Mouse (Mus musculus): Measurements from ENCODE around the gene Kcnq1. TPM values are rescaled to one million over a fixed set of nuclear protein-coding genes. Genes with fewer than 3 reads are reported as not detected.

The Kcnq1 gene
- total and polyA plus RNA-seq, 3 experiments: not detected

DNA sequence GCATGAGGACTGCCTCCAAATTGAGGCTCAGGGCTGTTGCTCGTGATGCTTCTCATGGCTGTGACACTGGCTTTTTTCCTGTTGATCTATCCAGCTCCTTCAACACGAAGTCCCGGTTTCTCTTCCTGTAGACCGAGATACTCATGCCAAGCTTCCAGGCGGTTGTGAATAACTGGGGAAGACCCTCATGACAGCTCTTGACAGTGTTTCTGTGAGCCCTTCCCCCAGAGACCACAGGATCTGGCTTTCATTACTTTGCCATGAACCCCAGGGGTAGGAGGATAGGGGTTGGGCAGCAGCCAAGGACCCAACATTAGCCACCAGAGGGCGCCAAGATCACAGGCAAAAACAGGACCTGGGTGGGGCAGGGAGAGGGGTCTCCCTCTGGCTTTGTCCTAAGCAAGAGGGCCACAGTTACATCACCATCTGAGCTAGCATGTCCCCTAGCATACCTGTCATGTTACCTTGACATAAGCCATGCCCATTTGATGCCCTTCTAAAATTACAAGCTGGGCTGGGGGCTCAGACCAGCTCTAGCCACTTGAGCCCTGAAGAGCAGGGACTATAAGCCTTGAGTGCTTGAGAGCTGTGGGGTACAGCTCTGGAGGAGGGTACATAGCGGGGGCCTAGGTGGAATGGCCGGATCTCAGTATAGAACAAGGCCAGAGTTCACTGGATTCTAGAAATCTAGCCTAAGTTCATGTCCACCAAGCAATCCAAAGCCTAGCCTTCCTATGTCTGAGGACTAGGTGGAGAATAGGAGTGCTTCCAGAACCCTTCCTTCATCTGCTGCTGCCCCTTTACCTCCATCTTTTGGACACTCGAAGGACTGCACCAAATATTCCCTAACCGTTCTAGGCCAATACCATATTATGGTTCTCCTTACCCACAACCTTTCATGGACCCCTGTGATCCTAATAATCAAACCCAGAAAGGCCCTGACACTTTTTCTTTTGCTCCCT lies 11.3 kb upstream of the Kcnq1 start, which contains the start of gene Trpm5:
Trpm5 (minus strand) TSS at position 51 of the 962 bp plus-strand sequence.
- Histone ChIP-seq H3K9ac (ENCODE audit: insufficient read depth, low read depth) (no peak within 1 kb of the TSS), H3K4me2 (ENCODE audit: insufficient read depth, low read depth, poor library complexity, severe bottlenecking) (no peak within 1 kb of the TSS), H3K79me2 (replicated peaks; ENCODE audit: control insufficient read depth, extremely low read depth, insufficient read depth, poor library complexity, severe bottlenecking) (no peaks in the 10 kb centered on the region), H3K4me3 (replicated peaks in 1 of 3; ENCODE audit: low read depth in 2 of 3, low read length in 2 of 3, poor library complexity in 1 of 3) (no peak within 1 kb of the TSS), H3K36me3 (replicated peaks in 1 of 2; ENCODE audit: control insufficient read depth in 1 of 2, insufficient read depth in 1 of 2, low read length in 1 of 2) (no peaks in the 10 kb centered on the region), H3K27me3 (replicated peaks) (peaks cover 59% of the 10 kb centered on the region), H3K27ac (ENCODE audit: insufficient read depth, low read depth) (no peak within 1 kb of the TSS), H3K4me1 (ENCODE audit: control insufficient read depth in 1 of 2, insufficient read depth in 2 of 2) (peaks cover 0 to 31% of the 10 kb centered on the region in 2 experiments; a peak in 2 of 4 replicates), H3K9me3 (replicated peaks; ENCODE audit: low read length) (no peaks in the 10 kb centered on the region)
- TF ChIP-seq CTCF (conservative IDR thresholded peaks at IDR 0.05 in 1 of 2, IDR thresholded peaks at IDR 0.05 in 1 of 2; ENCODE audit: low read depth in 2 of 2, low read length in 2 of 2) (peak; percentile 64 to 81), MAZ (IDR thresholded peaks at IDR 0.05; ENCODE audit: low read depth, low read length) (0 out of 2 replicates have a peak, but pooled peaks have one; percentile 41), SMC3 (IDR thresholded peaks at IDR 0.05; ENCODE audit: low read depth, low read length) (peak; percentile 56), RAD21 (IDR thresholded peaks at IDR 0.05; ENCODE audit: low read depth, low read length) (peak; percentile 73), E2F4 (IDR thresholded peaks at IDR 0.05; ENCODE audit: insufficient replicate concordance, low read depth, low read length) (no peak), POLR2AphosphoS2 (IDR thresholded peaks at IDR 0.05; ENCODE audit: low read depth, low read length) (no peak)
- dilution Hi-C loops (cut with MboI; ENCODE audit: extremely low pct_ligation_motif_present, extremely low pct_unique_long_range_greater_than_20kb, low sequenced_read_pairs): no loop called here
- peak; percentile 45 for DNase-seq (ENCODE audit: extremely low read depth)
- in situ Hi-C loops (cut with MboI; ENCODE audit: low pct_ligation_motif_present, low pct_unique_long_range_greater_than_20kb, low sequenced_read_pairs): loop anchor here (5.0 kb wide), 2 partner anchors 37 to 203 kb away; no protein-coding TSS in a partner anchor

DNA sequence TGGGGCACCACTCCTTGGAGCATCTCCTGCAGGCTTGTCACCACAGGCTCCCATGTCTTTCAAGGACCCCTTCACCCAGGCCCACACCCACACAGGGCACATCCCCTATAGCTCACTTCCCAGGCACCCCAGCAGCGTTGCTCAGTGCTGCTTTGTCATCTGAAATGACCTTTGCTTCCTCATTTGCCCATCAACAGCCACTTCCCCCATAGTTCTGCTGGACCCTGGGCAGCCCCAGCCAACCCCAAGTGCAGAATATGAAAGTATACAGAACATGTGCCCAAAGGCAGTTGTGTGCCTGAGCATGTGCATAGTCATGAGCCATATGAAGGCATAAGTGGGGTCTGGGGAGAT lies 10.6 kb upstream of the Kcnq1 start:
- dilution Hi-C loops (cut with MboI; ENCODE audit: extremely low pct_ligation_motif_present, extremely low pct_unique_long_range_greater_than_20kb, low sequenced_read_pairs): no loop called here
- no peak overlapping the region for H3K4me3 ChIP-seq (replicated peaks in 1 of 3; ENCODE audit: low read depth in 2 of 3, low read length in 2 of 3, poor library complexity in 1 of 3)

GRCm38 (mm10) chr7:143100759-143101158 lies 5.4 kb upstream of the Kcnq1 start:
- Histone ChIP-seq H3K27ac (ENCODE audit: insufficient read depth, low read depth) (no peak overlapping the region), H3K4me2 (ENCODE audit: insufficient read depth, low read depth, poor library complexity, severe bottlenecking) (no peak overlapping the region), H3K36me3 (replicated peaks in 1 of 2; ENCODE audit: control insufficient read depth in 1 of 2, insufficient read depth in 1 of 2, low read length in 1 of 2) (no peaks in the 10 kb centered on the region), H3K9me3 (replicated peaks; ENCODE audit: low read length) (no peaks in the 10 kb centered on the region), H3K27me3 (replicated peaks) (peaks cover 96% of the 10 kb centered on the region), H3K79me2 (replicated peaks; ENCODE audit: control insufficient read depth, extremely low read depth, insufficient read depth, poor library complexity, severe bottlenecking) (no peaks in the 10 kb centered on the region), H3K9ac (ENCODE audit: insufficient read depth, low read depth) (no peak overlapping the region), H3K4me3 (replicated peaks in 1 of 3; ENCODE audit: low read depth in 2 of 3, low read length in 2 of 3, poor library complexity in 1 of 3) (no peak overlapping the region), H3K4me1 (ENCODE audit: control insufficient read depth in 1 of 2, insufficient read depth in 2 of 2) (no peaks in the 10 kb centered on the region)
- in situ Hi-C loops (cut with MboI; ENCODE audit: low pct_ligation_motif_present, low pct_unique_long_range_greater_than_20kb, low sequenced_read_pairs): no loop called here
- TF ChIP-seq RAD21 (IDR thresholded peaks at IDR 0.05; ENCODE audit: low read depth, low read length) (no peak), ZNF384 (IDR thresholded peaks at IDR 0.05; ENCODE audit: low read depth, low read length) (no peak), UBTF (IDR thresholded peaks at IDR 0.05; ENCODE audit: low read depth, low read length) (no peak), HCFC1 (IDR thresholded peaks at IDR 0.05; ENCODE audit: low read depth, low read length) (no peak), BHLHE40 (IDR thresholded peaks at IDR 0.05; ENCODE audit: low read depth, low read length) (no peak), USF2 (conservative IDR thresholded peaks at IDR 0.05; ENCODE audit: low read depth, low read length) (no peak), CTCF (conservative IDR thresholded peaks at IDR 0.05 in 1 of 2, IDR thresholded peaks at IDR 0.05 in 1 of 2; ENCODE audit: low read depth in 2 of 2, low read length in 2 of 2) (no peak), SMC3 (IDR thresholded peaks at IDR 0.05; ENCODE audit: low read depth, low read length) (no peak)
- dilution Hi-C loops (cut with MboI; ENCODE audit: extremely low pct_ligation_motif_present, extremely low pct_unique_long_range_greater_than_20kb, low sequenced_read_pairs): no loop called here
- DNase-seq (ENCODE audit: extremely low read depth): no peak

More for the DNA sequence above, 10.6 kb upstream of the Kcnq1 start:
- Histone ChIP-seq H3K4me2 (ENCODE audit: insufficient read depth, low read depth, poor library complexity, severe bottlenecking) (no peak overlapping the region), H3K27me3 (replicated peaks) (peaks cover 60% of the 10 kb centered on the region), H3K4me1 (ENCODE audit: control insufficient read depth in 1 of 2, insufficient read depth in 2 of 2) (peaks cover 0 to 31% of the 10 kb centered on the region in 2 experiments; a peak in 2 of 4 replicates), H3K36me3 (replicated peaks in 1 of 2; ENCODE audit: control insufficient read depth in 1 of 2, insufficient read depth in 1 of 2, low read length in 1 of 2) (no peaks in the 10 kb centered on the region), H3K79me2 (replicated peaks; ENCODE audit: control insufficient read depth, extremely low read depth, insufficient read depth, poor library complexity, severe bottlenecking) (no peaks in the 10 kb centered on the region), H3K9me3 (replicated peaks; ENCODE audit: low read length) (no peaks in the 10 kb centered on the region), H3K27ac (ENCODE audit: insufficient read depth, low read depth) (no peak overlapping the region), H3K9ac (ENCODE audit: insufficient read depth, low read depth) (no peak overlapping the region)
- in situ Hi-C loops (cut with MboI; ENCODE audit: low pct_ligation_motif_present, low pct_unique_long_range_greater_than_20kb, low sequenced_read_pairs): loop anchor here (5.0 kb wide), 1 partner anchor 37 kb away; no protein-coding TSS in a partner anchor
- TF ChIP-seq MXI1 (IDR thresholded peaks at IDR 0.05; ENCODE audit: low read depth, low read length) (no peak), USF1 (IDR thresholded peaks at IDR 0.05; ENCODE audit: low read depth, low read length) (no peak), ELF1 (IDR thresholded peaks at IDR 0.05; ENCODE audit: low read depth, low read length) (no peak), RCOR1 (conservative IDR thresholded peaks at IDR 0.05; ENCODE audit: low read depth, low read length) (no peak)
- DNase-seq (ENCODE audit: extremely low read depth): no peak
